Mouse (Mus musculus): ENCODE data around the gene Rassf5.

Rassf5 gene

DNA sequence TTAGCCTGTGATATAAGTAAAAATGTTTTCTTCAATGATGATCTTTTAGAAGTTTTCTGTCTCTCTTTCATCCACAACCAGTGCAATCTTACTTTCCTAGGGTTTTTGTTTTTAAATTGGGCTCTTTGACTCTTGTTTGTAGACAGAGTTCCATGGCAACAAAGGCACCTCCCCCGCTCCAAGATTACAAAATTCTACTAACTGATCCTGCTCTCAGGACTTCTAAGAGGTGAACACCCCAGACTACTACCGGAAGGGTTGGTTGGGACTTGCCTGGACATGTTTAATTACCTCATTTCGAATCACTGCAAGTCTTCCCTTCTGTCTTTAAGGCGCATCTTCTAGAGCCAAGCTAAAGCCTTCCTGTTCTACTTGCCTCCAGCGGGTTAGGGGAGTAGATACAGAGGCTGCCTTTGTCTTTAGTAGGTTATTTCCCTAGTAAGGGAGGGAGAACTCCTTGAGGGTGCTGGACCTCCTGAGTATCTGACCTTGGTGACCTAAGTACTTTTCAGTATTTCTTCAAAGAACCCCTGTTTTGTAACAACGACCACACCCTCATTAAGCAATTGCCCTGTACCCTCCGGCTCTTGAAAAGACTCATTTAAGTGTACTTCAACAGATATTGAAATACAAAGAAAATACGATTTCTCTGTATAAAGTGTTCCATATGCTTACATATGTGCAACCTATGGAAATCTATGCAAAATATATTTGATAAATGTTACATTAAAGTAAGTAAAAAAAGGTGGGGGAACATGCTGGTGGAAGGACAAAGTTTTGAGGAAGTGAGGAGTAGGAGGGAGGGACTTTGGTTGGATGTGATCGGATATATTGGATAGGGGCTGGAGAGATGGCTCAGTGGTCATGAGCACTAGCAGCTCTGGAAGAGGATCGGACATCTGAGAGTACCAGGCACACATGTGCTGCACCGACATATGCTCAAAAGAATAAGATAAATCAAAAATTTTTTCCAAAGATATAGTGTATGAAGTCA, 105.7 kb downstream of the Rassf5 start:
- in situ Hi-C loops (cut with MboI, MseI) = no loop called here

DNA sequence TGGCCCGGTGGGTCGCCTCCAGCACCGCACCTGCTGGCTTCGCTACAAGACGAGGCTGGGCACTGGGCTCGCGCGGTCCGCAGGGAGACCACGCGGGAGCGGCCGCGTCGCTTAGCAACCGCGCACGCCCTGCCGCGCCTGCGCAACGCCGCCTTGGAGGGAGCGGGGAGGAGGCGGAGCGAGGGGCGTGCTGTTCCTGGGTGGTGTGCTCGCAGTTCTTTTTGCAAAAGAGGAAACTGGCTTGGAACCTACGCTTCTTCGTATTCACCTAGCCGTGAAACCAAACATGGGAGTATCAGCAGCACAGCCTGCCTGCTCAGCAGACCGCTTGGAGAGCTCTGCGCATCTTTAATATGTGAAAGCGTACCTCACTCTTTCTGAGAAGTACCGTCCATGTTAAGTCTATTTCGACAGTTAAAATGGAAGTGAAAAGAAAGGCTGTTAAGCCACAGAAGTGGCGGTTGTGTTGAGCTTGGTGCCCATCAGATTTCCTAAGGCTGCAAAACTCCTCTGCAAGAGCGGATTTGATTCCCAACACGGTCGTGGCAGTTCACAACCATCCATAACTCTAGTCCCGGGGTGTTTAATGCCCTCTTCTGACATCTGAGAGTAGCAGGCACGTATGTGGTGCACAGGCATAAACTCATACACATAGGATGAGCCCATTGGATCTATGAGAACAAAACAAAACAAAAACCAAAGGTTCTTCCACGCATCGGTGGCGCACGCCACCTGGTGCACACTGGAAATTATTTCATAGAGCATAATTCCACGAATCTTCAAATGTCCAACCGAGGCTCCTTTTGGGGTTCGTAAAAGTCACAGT, 106.7 kb downstream of the Rassf5 start, which contains the start of gene Dyrk3:
Gene Dyrk3, minus strand, starts transcription at position 150 of the 826 bp plus-strand sequence.
- in situ Hi-C loops (cut with MboI, MseI) = no loop called here

DNA sequence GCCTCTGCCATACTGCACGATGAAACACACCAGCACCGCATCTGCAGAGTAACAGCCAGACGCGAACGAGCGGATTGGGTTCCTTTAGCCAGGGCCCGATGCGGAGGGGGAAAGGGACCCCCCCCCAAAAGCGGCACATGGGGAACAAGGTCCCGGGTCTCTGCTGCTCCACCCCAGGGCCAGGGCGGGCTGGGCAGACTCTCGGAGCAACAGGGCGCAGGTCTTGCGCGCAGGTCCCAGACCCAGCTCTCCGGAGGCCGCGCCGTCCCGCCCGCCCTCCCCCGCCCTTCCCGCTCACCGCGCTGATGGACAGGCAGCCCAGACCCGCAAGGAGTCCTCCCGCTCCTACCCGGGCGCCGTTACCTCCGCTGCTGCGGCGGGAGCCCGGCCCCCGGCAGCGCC, 107.3 kb downstream of the Rassf5 start:
- in situ Hi-C loops (cut with MboI, MseI) = no loop called here

DNA sequence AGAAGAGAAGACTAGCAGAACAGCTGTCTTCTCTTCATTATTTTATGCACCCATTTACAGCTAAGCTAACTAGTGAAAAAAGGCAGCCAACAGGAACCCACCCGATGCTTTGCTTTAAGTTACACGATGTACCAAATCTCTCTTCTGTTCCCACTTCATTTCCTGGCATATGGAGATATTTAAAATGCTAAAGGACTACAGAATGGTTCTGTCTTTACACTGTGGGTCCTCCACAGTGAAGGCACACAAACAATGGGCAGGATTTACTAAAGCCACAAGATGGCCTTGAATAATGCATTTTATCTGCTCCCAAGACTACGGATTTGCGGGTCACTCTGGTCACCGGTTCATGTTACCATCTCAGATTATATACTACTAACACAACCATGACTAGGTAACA, 107.9 kb downstream of the Rassf5 start:
- in situ Hi-C loops (cut with MboI, MseI) = no loop called here

DNA sequence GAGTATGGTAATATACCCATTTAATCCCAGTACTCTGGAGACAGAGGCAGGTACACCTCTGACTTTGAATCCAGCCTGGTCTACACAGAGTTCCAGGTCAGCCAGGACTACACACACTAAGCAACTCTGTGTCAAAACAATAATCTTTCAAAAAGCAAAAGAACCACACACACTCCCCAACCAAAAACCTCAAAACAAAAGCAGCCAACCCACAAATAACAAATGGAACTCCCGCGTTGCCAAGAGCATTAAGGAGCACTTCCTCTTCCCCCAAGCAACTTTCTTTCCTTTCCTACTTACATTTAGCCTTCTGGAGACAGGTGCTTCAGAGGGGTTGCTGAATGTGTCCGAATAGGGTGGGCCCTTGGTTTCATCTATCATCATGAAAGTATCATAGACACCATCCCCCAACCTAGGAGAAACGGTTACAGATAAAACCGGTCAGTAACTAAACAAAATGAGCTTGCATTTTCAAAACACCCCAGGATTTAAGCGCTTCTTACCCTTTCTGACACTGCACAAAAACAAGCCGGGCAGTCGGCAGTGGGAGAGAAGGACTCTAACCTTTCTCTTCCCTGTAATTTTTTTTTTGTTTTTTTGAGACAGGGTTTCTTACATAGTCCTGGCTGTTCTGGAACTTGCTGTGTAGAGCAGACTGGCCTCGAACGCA, 109.0 kb downstream of the Rassf5 start:
- in situ Hi-C loops (cut with MboI, MseI) = no loop called here

DNA sequence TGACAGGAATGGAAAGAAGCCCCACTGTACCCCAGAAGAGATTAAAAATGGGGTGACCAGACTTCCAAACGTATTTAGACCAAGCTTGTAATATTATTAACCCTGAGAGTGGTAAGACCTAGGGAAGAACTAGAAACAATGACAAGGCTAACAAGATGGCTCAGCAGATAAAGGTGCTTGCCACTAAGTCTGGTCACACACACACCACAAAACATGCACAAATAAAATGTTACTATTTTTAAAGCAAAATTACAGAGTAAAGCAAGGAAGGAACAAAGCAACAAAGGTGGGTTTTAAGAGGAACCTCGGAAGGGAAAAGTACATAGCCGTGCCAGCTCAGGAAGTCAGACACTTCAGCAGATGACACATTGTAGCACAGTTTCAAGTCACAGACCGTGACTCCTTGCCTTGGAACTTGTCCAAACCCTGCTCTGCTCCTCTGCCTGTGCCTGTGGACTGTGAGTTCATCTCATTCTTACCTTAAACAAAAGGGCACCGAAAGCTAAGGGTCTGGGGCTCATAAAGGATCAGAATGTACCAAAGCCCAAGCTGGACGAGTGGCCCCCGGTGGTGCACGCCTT, 110.0 kb downstream of the Rassf5 start:
- in situ Hi-C loops (cut with MboI, MseI) = no loop called here

DNA sequence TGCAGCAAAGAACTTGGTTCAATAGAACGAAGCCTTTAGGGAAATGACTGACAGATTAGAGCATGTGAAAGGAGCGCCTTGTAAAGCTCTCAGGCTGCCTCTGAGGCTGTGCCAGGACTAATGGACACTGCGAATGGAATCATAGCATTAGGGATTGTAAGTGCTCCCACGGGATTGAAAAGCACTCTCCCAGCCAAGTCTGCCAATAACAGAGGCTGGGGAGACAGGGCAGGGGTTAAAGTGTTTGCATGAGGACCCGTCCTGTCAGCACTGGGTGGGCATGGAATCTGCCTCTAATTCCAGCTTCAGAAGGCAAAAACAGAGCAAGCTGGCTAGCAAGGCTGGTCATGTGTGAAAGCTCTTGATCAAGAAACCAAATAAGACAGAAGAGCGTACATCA, 110.8 kb downstream of the Rassf5 start:
- in situ Hi-C loops (cut with MboI, MseI) = no loop called here

Measured in regulatory T cell (primary cell).